Mouse (Mus musculus) heart, embryonic 12.5 days (tissue): ENCODE results near the gene Olfr141. TPM values are rescaled to one million over a fixed set of nuclear protein-coding genes. Genes with fewer than 3 reads are reported as not detected.

Experiments
- ATAC-seq: fragments of 200-750 bp; cut with Nextera tagmentation; 2 replicates; pipeline ENCODE4 v1.8.0; 2017; ENCODE audit warnings: moderate TSS enrichment, moderate library complexity; ENCODE audit not compliant: insufficient number of reproducible peaks, low FRiP score
- H3K27ac ChIP-seq: fragments of 300-500 bp; sonication (generic); 2 replicates; pipeline ENCODE4 v1.5.1; 2016; ENCODE audit warnings: mild to moderate bottlenecking, moderate library complexity; ENCODE audit not compliant: poor library complexity, severe bottlenecking
- H3K27me3 ChIP-seq: fragments of 300-500 bp; sonication (generic); replicated peaks from 2 replicates; pipeline ENCODE4 v1.6.1; 2016; ENCODE audit warnings: mild to moderate bottlenecking, moderate library complexity
- H3K36me3 ChIP-seq: fragments of 300-500 bp; sonication (generic); 2 replicates; pipeline ENCODE4 v1.6.1; 2016; ENCODE audit warnings: mild to moderate bottlenecking, moderate library complexity
- H3K4me1 ChIP-seq: fragments of 300-500 bp; sonication (generic); replicated peaks from 2 replicates; pipeline ENCODE4 v1.6.1; 2016; ENCODE audit warnings: mild to moderate bottlenecking
- H3K4me2 ChIP-seq: fragments of 300-500 bp; sonication (generic); 2 replicates; pipeline ENCODE4 v1.6.1; 2016; ENCODE audit warnings: mild to moderate bottlenecking, moderate library complexity
- H3K4me3 ChIP-seq: fragments of 300-500 bp; sonication (generic); 2 replicates; pipeline ENCODE4 v1.5.1; 2016; ENCODE audit warnings: mild to moderate bottlenecking
- H3K9ac ChIP-seq: fragments of 300-500 bp; sonication (generic); 2 replicates; pipeline ENCODE4 v1.6.1; 2016; ENCODE audit warnings: mild to moderate bottlenecking, moderate library complexity
- H3K9me3 ChIP-seq: fragments of 300-500 bp; sonication (generic); replicated peaks from 2 replicates; pipeline ENCODE4 v1.6.1; 2016; ENCODE audit warnings: mild to moderate bottlenecking, moderate library complexity
- WGBS: fragments of 180-500 bp; shearing (Covaris S2); methylation state at CpG from one replicate; pipeline ENCODE4 v1.1.7; 2016; 5-methylcytosine and 5-hydroxymethylcytosine counted together
- polyA plus RNA-seq: library from polyadenylated mRNA; unstranded; fragments of >200 nt; fragmentation: Nextera tagmentation; extraction: Ambion mirVana; gene quantifications from 2 replicates; pipeline ENCODE4 v1.2.1, GENCODE M21; 2016

The Olfr141 gene
- polyA plus RNA-seq: not detected in 2 replicates

DNA sequence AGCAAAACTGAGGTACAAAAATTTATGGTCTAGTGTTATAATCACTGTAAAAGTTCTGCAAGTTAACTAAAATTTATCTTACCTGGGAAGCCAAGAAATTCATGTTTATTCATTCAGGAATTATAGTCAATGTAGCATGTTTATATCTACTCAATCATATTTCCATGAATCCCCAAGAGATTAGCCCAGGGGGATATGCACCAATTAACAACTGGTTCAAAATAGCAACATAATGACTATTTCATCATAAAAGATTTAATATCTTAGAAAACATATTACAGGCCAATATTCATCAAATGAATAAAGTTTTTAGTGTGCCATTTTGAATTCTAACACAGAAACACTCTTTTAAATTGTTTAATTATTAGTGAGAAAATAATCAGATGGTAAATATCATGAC is at the start of gene Olfr141:
Gene Olfr141, minus strand, starts transcription at position 101 of the 400 bp plus-strand sequence.
- Histone ChIP-seq H3K4me3 (no peak within 1 kb of the TSS), H3K36me3 (no peaks in the 10 kb centered on the region), H3K9me3 (no peaks in the 10 kb centered on the region), H3K9ac (no peak within 1 kb of the TSS), H3K4me1 (no peaks in the 10 kb centered on the region), H3K27ac (no peak within 1 kb of the TSS), H3K4me2 (no peak within 1 kb of the TSS), H3K27me3 (no peaks in the 10 kb centered on the region)
- ATAC-seq: no peak

- no peak within 1 kb of the TSS for H3K9ac ChIP-seq
- H3K27me3 ChIP-seq: no peaks in the 10 kb centered on the region
- ATAC-seq: no peak
- H3K4me3 ChIP-seq: no peak within 1 kb of the TSS
- H3K27ac ChIP-seq: no peak within 1 kb of the TSS
- H3K9me3 ChIP-seq: no peaks in the 10 kb centered on the region
- no peaks in the 10 kb centered on the region for H3K36me3 ChIP-seq
- no peaks in the 10 kb centered on the region for H3K4me1 ChIP-seq
- no peak within 1 kb of the TSS for H3K4me2 ChIP-seq
- WGBS: 75% methylated on average over 3 of the region's 3 CpGs
Observed at GRCm38 (mm10) chr2:86851596-86851995, 41.8 kb upstream of the Olfr141 start, which contains the start of gene Olfr1095. TSS of gene Olfr1095 (minus strand) at chr2:86851696.

- H3K36me3 ChIP-seq: no peaks in the 10 kb centered on the region
- no peak within 1 kb of the TSS for H3K4me2 ChIP-seq
- no peak for ATAC-seq
- no peak within 1 kb of the TSS for H3K9ac ChIP-seq
- H3K4me1 ChIP-seq: no peaks in the 10 kb centered on the region
- H3K4me3 ChIP-seq: no peak within 1 kb of the TSS
- no peaks in the 10 kb centered on the region for H3K27me3 ChIP-seq
- H3K27ac ChIP-seq: no peak within 1 kb of the TSS
- no peaks in the 10 kb centered on the region for H3K9me3 ChIP-seq
Observed at GRCm38 (mm10) chr2:86824363-86824762, 14.5 kb upstream of the Olfr141 start, which contains the start of gene Olfr1094. TSS of gene Olfr1094 (plus strand) at chr2:86824663.

DNA sequence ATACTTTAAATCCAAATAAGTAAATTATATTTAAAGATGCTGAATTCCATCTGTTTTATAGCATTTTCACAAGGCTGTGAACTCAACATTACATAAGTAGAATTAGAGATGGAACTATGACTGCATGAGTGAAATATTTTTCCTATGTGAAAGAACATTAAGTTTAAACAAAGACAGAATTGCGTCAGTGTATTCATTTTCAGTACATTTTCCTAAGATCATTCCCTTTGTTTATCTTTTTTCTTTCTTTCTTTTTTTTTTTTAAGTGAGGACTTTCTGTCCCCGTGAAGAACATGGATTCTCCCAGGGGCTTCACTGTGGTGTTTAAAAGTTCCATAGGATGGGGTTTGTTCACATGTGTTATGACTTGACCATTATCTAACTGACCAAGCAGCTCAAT is 27.6 kb downstream of the Olfr141 start, which contains the start of gene Olfr1093:
Gene Olfr1093, plus strand, starts transcription at position 301 of the 400 bp plus-strand sequence.
- no peak within 1 kb of the TSS for H3K9ac ChIP-seq
- H3K9me3 ChIP-seq: no peaks in the 10 kb centered on the region
- no peaks in the 10 kb centered on the region for H3K27me3 ChIP-seq
- no peak within 1 kb of the TSS for H3K4me3 ChIP-seq
- WGBS: 77% methylated on average over 2 of the region's 2 CpGs
- ATAC-seq: no peak
- no peaks in the 10 kb centered on the region for H3K4me1 ChIP-seq
- no peaks in the 10 kb centered on the region for H3K36me3 ChIP-seq
- H3K27ac ChIP-seq: no peak within 1 kb of the TSS
- no peak within 1 kb of the TSS for H3K4me2 ChIP-seq

DNA sequence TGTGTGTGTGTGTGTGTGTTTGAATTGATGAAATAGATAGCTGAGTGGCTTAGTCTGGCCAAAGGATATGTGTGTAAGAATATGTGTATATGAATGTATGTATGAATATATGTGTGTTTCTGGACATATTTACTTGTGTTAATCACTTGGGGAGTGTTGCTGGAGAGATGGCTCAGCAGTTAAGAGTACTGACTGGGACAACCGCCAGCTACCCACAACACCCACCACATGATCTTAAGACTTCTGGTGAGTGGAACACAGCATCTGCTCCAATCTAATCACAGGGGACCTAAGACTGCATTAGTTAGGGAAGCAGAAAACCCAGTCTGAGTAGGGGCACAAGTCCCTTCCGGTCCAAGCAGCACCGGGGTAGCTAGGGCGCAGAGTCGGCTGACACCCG is 48.8 kb downstream of the Olfr141 start:
- no peaks in the 10 kb centered on the region for H3K36me3 ChIP-seq
- no peak overlapping the region for H3K4me3 ChIP-seq
- no peak overlapping the region for H3K4me2 ChIP-seq
- no peak overlapping the region for H3K27ac ChIP-seq
- 91% methylated on average over 6 of the region's 6 CpGs for WGBS
- H3K27me3 ChIP-seq: no peaks in the 10 kb centered on the region
- no peaks in the 10 kb centered on the region for H3K4me1 ChIP-seq
- H3K9ac ChIP-seq: no peak overlapping the region
- H3K9me3 ChIP-seq: no peaks in the 10 kb centered on the region
- no peak for ATAC-seq

- WGBS: 92% methylated on average over 1 of the region's 1 CpGs
- no peak within 1 kb of the TSS for H3K27ac ChIP-seq
- H3K4me1 ChIP-seq: no peaks in the 10 kb centered on the region
- ATAC-seq: no peak
- H3K4me3 ChIP-seq: no peak within 1 kb of the TSS
- no peaks in the 10 kb centered on the region for H3K9me3 ChIP-seq
- H3K36me3 ChIP-seq: no peaks in the 10 kb centered on the region
- H3K27me3 ChIP-seq: no peaks in the 10 kb centered on the region
- no peak within 1 kb of the TSS for H3K4me2 ChIP-seq
- no peak within 1 kb of the TSS for H3K9ac ChIP-seq
Observed at GRCm38 (mm10) chr2:86758893-86759292, 50.9 kb downstream of the Olfr141 start, which contains the start of gene Olfr1090. TSS of gene Olfr1090 (minus strand) at chr2:86758993.

Other genes starting within 250 kb of the Olfr141 start
- gene Olfr1082, start 211.1 kb downstream of the Olfr141 start, polyA plus RNA-seq: not detected in 2 replicates
- gene Olfr1084, start 170.3 kb downstream of the Olfr141 start, polyA plus RNA-seq: not detected in 2 replicates
- not detected in 2 replicates for gene Olfr1085, start 148.0 kb downstream of the Olfr141 start, polyA plus RNA-seq
- not detected in 2 replicates for gene Olfr1086, start 129.9 kb downstream of the Olfr141 start, polyA plus RNA-seq
- gene Olfr1087, start 111.6 kb downstream of the Olfr141 start, polyA plus RNA-seq: not detected in 2 replicates
- not detected in 2 replicates for gene Olfr1089, start 76.3 kb downstream of the Olfr141 start, polyA plus RNA-seq
- not detected in 2 replicates for gene Olfr1090, start 51.0 kb downstream of the Olfr141 start, polyA plus RNA-seq
- gene Olfr1093, start 27.5 kb downstream of the Olfr141 start, polyA plus RNA-seq: not detected in 2 replicates
- not detected in 2 replicates for gene Olfr1094, start 14.6 kb upstream of the Olfr141 start, polyA plus RNA-seq
- not detected in 2 replicates for gene Olfr1095, start 41.7 kb upstream of the Olfr141 start, polyA plus RNA-seq
- not detected in 2 replicates for gene Gm13723, start 64.8 kb upstream of the Olfr141 start, polyA plus RNA-seq
- not detected in 2 replicates for gene Olfr1097, start 82.2 kb upstream of the Olfr141 start, polyA plus RNA-seq
- gene Olfr1098, start 114.5 kb upstream of the Olfr141 start, polyA plus RNA-seq: not detected in 2 replicates
- gene Olfr1099, start 150.7 kb upstream of the Olfr141 start, polyA plus RNA-seq: not detected in 2 replicates
- gene Olfr1100, start 169.9 kb upstream of the Olfr141 start, polyA plus RNA-seq: not detected in 2 replicates
- gene Olfr1101, start 181.2 kb upstream of the Olfr141 start, polyA plus RNA-seq: not detected in 2 replicates
- not detected in 2 replicates for gene Olfr1102, start 188.4 kb upstream of the Olfr141 start, polyA plus RNA-seq
- gene Olfr1104, start 217.1 kb upstream of the Olfr141 start, polyA plus RNA-seq: not detected in 2 replicates
- not detected in 2 replicates for gene Olfr1105, start 226.5 kb upstream of the Olfr141 start, polyA plus RNA-seq
- not detected in 2 replicates for gene Olfr1106, start 242.3 kb upstream of the Olfr141 start, polyA plus RNA-seq